Mouse (Mus musculus) skeletal muscle tissue, postnatal 0 days (tissue): Measurements from ENCODE around the gene Itgb6. TPM values are rescaled to one million over a fixed set of nuclear protein-coding genes. Genes with fewer than 3 reads are reported as not detected.

ENCODE experiments used
- polyA plus RNA-seq: library from polyadenylated mRNA; unstranded; fragments of >200 nt; fragmentation: Nextera tagmentation; extraction: Ambion mirVana; gene quantifications from 2 replicates; pipeline ENCODE4 v1.2.1, GENCODE M21; 2015

Itgb6 gene
- polyA plus RNA-seq = 9.8 and 10.1 TPM in 2 replicates

GRCm38 (mm10) chr2:60722514-60722913 lies at the start of gene Itgb6:
Itgb6 (minus strand) TSS chr2:60722643.

DNA sequence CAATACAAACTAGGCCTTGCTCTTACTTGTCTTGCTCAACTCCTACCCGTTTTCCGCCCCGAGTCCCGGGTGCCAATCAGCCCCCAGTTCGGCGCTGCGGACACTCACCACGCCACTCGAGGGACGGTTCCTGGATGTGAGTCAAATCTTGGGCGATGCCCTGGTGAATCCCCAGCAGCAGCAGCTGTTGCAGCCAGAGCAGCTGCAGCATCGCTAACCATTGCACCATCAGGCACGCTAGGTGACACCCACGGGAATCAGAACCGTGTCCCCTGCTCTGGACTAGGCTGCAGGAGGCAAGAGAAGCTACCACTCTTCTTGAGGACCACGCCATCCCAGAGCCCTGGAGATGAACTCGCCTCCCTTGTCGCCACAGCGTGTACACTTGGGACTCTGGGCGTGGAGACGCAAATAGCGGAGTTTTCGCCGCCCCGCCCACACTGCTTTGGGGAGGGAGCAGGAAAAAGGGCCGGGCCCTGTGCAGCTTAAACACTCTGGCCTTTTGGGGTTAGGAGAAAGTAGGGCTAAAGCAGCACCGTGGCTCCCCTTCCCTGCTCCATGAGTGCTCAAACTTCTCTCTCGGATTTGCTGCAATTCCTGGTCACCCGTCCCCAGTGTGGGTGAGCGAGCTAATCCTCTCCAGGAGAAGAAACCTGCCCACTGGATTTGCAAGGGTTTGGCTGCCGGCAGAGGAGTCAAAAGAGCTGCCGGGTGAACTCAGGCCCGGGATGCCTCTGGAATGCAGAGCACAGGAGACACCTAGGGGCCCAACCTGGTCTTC lies 169.4 kb downstream of the Itgb6 start, which contains the start of gene Pla2r1:
Gene Pla2r1 (minus strand): TSS at position 407 of the 781 bp plus-strand sequence.

Other genes starting within 250 kb of the Itgb6 start
- 1.1 and 1.3 TPM in 2 replicates for gene Pla2r1, start 169.3 kb downstream of the Itgb6 start, polyA plus RNA-seq
- 51.2 and 53.4 TPM in 2 replicates for gene Rbms1, start 240.5 kb upstream of the Itgb6 start, polyA plus RNA-seq